Mouse (Mus musculus): Measurements from ENCODE around the gene Zfp771. TPM values are rescaled to one million over a fixed set of nuclear protein-coding genes. Genes with fewer than 3 reads are reported as not detected.

Zfp771 gene
- polyA plus RNA-seq, 1 experiment from 2014 or later, result 49.3 TPM

GRCm38 (mm10) chr7:127276519-127276961 is 32.5 kb downstream of the Zfp771 start:
- DNase-seq (ENCODE audit: low spot score) (peak; percentile 51), ATAC-seq (replicated peaks; ENCODE audit: low FRiP score, low read depth) (no peak)
- WGBS, result 31% methylated on average over 5 of the region's 5 CpGs
- Histone ChIP-seq H3K4me3 (replicated peaks; ENCODE audit: low read depth, low read length) (no peak overlapping the region), H3K9ac (ENCODE audit: low read depth, low read length) (no peak overlapping the region), H3K27ac (peak overlapping the region; percentile 81), H3K36me3 (ENCODE audit: insufficient read depth, low read length) (peaks cover 3% of the 10 kb centered on the region; the same call in 1 of the 2 replicates), H3K4me2 (ENCODE audit: low read length) (no peak overlapping the region), H3K9me3 (replicated peaks; ENCODE audit: low read length) (no peaks in the 10 kb centered on the region), H3K27me3 (ENCODE audit: insufficient read depth, low read length) (no peaks in the 10 kb centered on the region), H3K4me1 (replicated peaks; ENCODE audit: insufficient read depth, low read length) (peaks cover 17% of the 10 kb centered on the region)
- TF ChIP-seq CTCF (IDR thresholded peaks at IDR 0.05; ENCODE audit: low read depth), result no peak

GRCm38 (mm10) chr7:127278311-127278710 is 34.2 kb downstream of the Zfp771 start:
- peak; percentile 82 for TF ChIP-seq CTCF (IDR thresholded peaks at IDR 0.05; ENCODE audit: low read depth)
- Histone ChIP-seq H3K9ac (ENCODE audit: low read depth, low read length) (no peak overlapping the region), H3K4me3 (replicated peaks; ENCODE audit: low read depth, low read length) (no peak overlapping the region), H3K9me3 (replicated peaks; ENCODE audit: low read length) (no peaks in the 10 kb centered on the region), H3K4me2 (ENCODE audit: low read length) (no peak overlapping the region), H3K27ac (peak overlapping the region; percentile 81), H3K4me1 (replicated peaks; ENCODE audit: insufficient read depth, low read length) (peaks cover 10% of the 10 kb centered on the region; the same call in 1 of the 2 replicates), H3K36me3 (ENCODE audit: insufficient read depth, low read length) (no peaks in the 10 kb centered on the region), H3K27me3 (ENCODE audit: insufficient read depth, low read length) (no peaks in the 10 kb centered on the region)
- ATAC-seq (replicated peaks; ENCODE audit: low FRiP score, low read depth), result peak; percentile 54
- WGBS, result 19% methylated on average over 8 of the region's 8 CpGs
- peak; percentile 80 for DNase-seq (ENCODE audit: low spot score)

- 57% methylated on average over 3 of the region's 3 CpGs for WGBS
- no peak for DNase-seq (ENCODE audit: low spot score)
- ATAC-seq (replicated peaks; ENCODE audit: low FRiP score, low read depth), result no peak
- H3K36me3 ChIP-seq (ENCODE audit: insufficient read depth, low read length), result no peaks in the 10 kb centered on the region
- H3K4me3 ChIP-seq (replicated peaks; ENCODE audit: low read depth, low read length), result no peak overlapping the region
- H3K9me3 ChIP-seq (replicated peaks; ENCODE audit: low read length), result no peaks in the 10 kb centered on the region
- H3K4me2 ChIP-seq (ENCODE audit: low read length), result no peak overlapping the region
- peaks cover 7% of the 10 kb centered on the region; the same call in 1 of the 2 replicates for H3K4me1 ChIP-seq (replicated peaks; ENCODE audit: insufficient read depth, low read length)
- no peaks in the 10 kb centered on the region for H3K27me3 ChIP-seq (ENCODE audit: insufficient read depth, low read length)
- no peak overlapping the region for H3K9ac ChIP-seq (ENCODE audit: low read depth, low read length)
- no peak overlapping the region for H3K27ac ChIP-seq
- no peak for TF ChIP-seq CTCF (IDR thresholded peaks at IDR 0.05; ENCODE audit: low read depth)
These were observed 36.0 kb downstream of the Zfp771 start for GRCm38 (mm10) chr7:127280092-127280491.

DNA sequence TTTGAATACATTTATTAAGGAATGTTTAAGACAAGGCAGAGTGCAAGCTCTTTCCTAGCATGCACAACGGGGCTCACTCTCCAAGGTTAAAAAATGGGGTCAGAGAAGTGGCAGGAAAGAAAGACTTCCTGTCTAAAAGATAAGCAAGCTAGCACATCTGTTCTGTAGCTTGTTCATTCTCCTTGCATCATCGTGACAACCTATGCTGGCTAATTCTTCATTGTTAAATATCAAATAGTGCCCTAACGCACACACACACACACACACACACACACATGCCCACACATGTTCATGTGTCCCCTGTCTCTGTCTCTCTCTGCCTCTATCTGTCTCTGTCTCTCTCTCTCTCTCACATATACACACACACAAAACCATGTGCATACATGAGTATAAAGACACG is 37.0 kb downstream of the Zfp771 start:
- Histone ChIP-seq H3K4me3 (replicated peaks; ENCODE audit: low read depth, low read length) (no peak overlapping the region), H3K9ac (ENCODE audit: low read depth, low read length) (no peak overlapping the region), H3K4me2 (ENCODE audit: low read length) (no peak overlapping the region), H3K27ac (no peak overlapping the region), H3K27me3 (ENCODE audit: insufficient read depth, low read length) (no peaks in the 10 kb centered on the region), H3K4me1 (replicated peaks; ENCODE audit: insufficient read depth, low read length) (peaks cover 7% of the 10 kb centered on the region; the same call in 1 of the 2 replicates), H3K36me3 (ENCODE audit: insufficient read depth, low read length) (no peaks in the 10 kb centered on the region), H3K9me3 (replicated peaks; ENCODE audit: low read length) (no peaks in the 10 kb centered on the region)
- 66% methylated on average over 4 of the region's 4 CpGs for WGBS
- TF ChIP-seq CTCF (IDR thresholded peaks at IDR 0.05; ENCODE audit: low read depth), result no peak
- ATAC-seq (replicated peaks; ENCODE audit: low FRiP score, low read depth) (no peak), DNase-seq (ENCODE audit: low spot score) (no peak)

DNA sequence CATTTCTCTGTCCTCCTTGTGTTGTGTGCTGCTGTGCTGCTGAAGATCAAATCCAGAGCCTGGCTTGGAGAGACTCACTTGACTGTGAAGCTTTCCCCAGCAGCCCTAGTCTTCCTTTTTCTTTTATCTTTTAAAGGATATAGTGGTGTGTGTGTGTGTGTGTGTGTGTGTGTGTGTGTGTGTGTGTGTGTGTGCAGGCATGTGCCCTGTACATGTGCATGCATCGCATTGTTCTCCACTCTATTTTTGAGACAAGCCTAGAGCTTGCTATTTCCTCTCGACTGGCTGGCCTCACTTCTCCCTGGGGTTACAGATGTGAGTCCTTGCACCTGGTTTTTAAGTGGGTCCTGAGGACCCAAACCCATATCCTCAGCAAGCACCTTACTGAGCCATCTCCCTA is 38.1 kb downstream of the Zfp771 start:
- Histone ChIP-seq H3K36me3 (ENCODE audit: insufficient read depth, low read length) (no peaks in the 10 kb centered on the region), H3K4me1 (replicated peaks; ENCODE audit: insufficient read depth, low read length) (no peaks in the 10 kb centered on the region), H3K9ac (ENCODE audit: low read depth, low read length) (no peak overlapping the region), H3K9me3 (replicated peaks; ENCODE audit: low read length) (no peaks in the 10 kb centered on the region), H3K27ac (no peak overlapping the region), H3K4me3 (replicated peaks; ENCODE audit: low read depth, low read length) (no peak overlapping the region), H3K4me2 (ENCODE audit: low read length) (no peak overlapping the region), H3K27me3 (ENCODE audit: insufficient read depth, low read length) (no peaks in the 10 kb centered on the region)
- WGBS, result 81% methylated on average over 2 of the region's 2 CpGs
- ATAC-seq (replicated peaks; ENCODE audit: low FRiP score, low read depth) (no peak), DNase-seq (ENCODE audit: low spot score) (no peak)
- TF ChIP-seq CTCF (IDR thresholded peaks at IDR 0.05; ENCODE audit: low read depth), result no peak

DNA sequence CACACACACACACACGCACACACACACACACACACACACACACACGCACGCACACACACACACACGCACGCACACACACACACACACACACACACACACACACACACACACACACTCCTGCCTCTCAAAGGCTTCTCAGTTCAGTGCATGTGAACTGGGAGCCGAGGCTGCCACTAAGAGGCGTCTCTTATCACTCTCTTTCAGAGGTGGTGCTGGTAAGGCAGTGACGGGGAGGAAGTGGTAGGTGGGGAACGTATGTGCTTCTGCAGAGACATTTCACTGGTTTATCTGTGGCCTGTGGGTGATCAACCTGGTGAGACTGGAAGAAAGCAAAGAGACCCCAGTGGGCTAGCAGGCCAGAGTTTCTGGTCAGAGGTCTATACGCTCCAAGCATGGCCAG is 41.1 kb downstream of the Zfp771 start:
- WGBS, result 84% methylated on average over 6 of the region's 10 CpGs
- Histone ChIP-seq H3K9me3 (replicated peaks; ENCODE audit: low read length) (no peaks in the 10 kb centered on the region), H3K27ac (no peak overlapping the region), H3K4me1 (replicated peaks; ENCODE audit: insufficient read depth, low read length) (0 out of 2 replicates have a peak, but pooled peaks cover 2% of the 10 kb centered on the region), H3K9ac (ENCODE audit: low read depth, low read length) (no peak overlapping the region), H3K4me3 (replicated peaks; ENCODE audit: low read depth, low read length) (no peak overlapping the region), H3K36me3 (ENCODE audit: insufficient read depth, low read length) (no peaks in the 10 kb centered on the region), H3K4me2 (ENCODE audit: low read length) (no peak overlapping the region), H3K27me3 (ENCODE audit: insufficient read depth, low read length) (no peaks in the 10 kb centered on the region)
- TF ChIP-seq CTCF (IDR thresholded peaks at IDR 0.05; ENCODE audit: low read depth), result no peak
- no peak for ATAC-seq (replicated peaks; ENCODE audit: low FRiP score, low read depth)
- no peak for DNase-seq (ENCODE audit: low spot score)

DNA sequence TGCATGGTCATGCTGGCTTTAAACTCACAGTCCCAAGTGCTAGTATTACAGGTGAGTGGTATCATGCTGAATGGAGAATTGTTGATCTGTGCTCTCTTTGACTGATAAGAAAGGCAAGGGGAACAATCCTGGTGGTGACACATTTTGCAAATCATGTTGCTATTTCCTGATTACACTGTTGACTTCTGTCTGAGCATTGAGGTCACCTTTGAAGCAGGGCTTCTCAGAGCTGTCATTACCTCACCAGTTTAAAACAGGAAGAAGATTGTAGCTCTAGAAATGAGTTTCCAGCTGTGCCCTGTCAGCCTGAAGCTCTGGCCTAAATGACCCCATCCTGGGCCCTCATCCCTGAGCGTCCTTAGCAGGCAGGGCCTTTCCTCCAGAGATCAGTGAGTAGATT is 43.9 kb downstream of the Zfp771 start:
- no peak overlapping the region for H3K9ac ChIP-seq (ENCODE audit: low read depth, low read length)
- H3K27me3 ChIP-seq (ENCODE audit: insufficient read depth, low read length), result no peaks in the 10 kb centered on the region
- H3K27ac ChIP-seq, result no peak overlapping the region
- no peak overlapping the region for H3K4me2 ChIP-seq (ENCODE audit: low read length)
- WGBS, result 86% methylated on average over 1 of the region's 1 CpGs
- H3K4me1 ChIP-seq (replicated peaks; ENCODE audit: insufficient read depth, low read length), result 0 out of 2 replicates have a peak, but pooled peaks cover 5% of the 10 kb centered on the region
- ATAC-seq (replicated peaks; ENCODE audit: low FRiP score, low read depth), result no peak
- no peaks in the 10 kb centered on the region for H3K9me3 ChIP-seq (replicated peaks; ENCODE audit: low read length)
- no peak for TF ChIP-seq CTCF (IDR thresholded peaks at IDR 0.05; ENCODE audit: low read depth)
- H3K4me3 ChIP-seq (replicated peaks; ENCODE audit: low read depth, low read length), result no peak overlapping the region
- DNase-seq (ENCODE audit: low spot score), result no peak
- no peaks in the 10 kb centered on the region for H3K36me3 ChIP-seq (ENCODE audit: insufficient read depth, low read length)

Data from kidney, postnatal 0 days (tissue).